Mouse (Mus musculus): ENCODE measurements around the gene Naip6. TPM values are rescaled to one million over a fixed set of nuclear protein-coding genes. Genes with fewer than 3 reads are reported as not detected.

Gene Naip6
- 0.29 and 0.31 TPM in 2 replicates for polyA plus RNA-seq (2012; rRNA removed)

DNA sequence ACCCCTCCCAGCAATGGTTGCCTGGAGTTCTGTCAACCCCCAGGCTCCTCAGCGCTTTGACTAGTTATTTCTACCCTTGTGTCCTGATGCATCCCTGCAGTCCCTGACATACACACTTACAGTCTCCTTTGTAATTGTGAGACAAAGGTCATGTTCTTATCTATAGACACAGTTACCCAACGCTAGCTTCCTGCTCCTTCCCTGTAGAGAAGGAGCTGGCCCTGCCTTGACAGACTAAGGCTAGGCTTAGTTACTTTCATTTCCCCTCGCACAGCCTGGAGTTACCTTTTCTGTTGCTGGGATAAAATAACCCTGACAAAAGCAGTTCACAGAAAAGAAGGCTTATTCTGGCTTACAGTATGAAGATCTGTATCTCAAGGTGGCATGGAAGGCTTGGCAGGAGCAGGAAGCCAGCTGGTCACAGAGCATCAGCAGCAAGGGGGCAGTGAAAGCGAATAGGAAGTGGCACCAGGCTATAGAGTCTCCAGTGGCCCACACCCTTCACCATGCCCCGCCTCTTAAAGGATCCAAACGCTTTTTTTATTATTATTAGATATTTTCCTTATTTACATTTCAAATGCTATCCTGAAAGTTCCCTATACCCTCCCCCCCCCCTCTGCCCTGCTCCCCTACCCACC is at the start of gene Naip6:
Naip6 (minus strand) TSS at position 419 of the 638 bp plus-strand sequence.

DNA sequence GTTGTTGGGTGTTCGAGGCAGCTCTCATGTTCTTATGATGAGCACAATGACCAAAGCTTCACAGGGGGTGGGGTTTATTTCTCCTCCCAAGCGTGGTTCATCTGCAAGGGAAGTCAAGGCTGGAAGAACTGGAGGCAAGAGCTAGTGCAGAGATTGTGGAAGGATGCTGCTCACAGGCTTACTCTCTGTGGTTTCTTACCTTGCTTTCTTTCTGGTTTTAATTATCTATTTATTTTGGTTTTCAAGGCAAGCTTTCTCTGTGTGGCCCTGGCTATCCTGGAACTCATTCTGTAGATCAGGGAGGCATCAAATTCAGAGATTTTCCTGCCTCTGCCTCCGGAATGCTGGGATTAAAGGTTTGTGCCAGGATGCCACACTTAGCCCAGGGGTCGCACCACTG is 71.3 kb downstream of the Naip6 start, which contains the start of gene Naip5:
Naip5 (minus strand) TSS at position 101 of the 400 bp plus-strand sequence.

Other genes starting within 250 kb of the Naip6 start
- gene Bdp1, start 213.6 kb downstream of the Naip6 start, polyA plus RNA-seq (2012; rRNA removed) = 15.6 and 17.1 TPM in 2 replicates
- gene Serf1, start 209.7 kb downstream of the Naip6 start, polyA plus RNA-seq (2012; rRNA removed) = 131 and 202 TPM in 2 replicates
- gene Smn1, start 192.8 kb downstream of the Naip6 start, polyA plus RNA-seq (2012; rRNA removed) = 73.7 and 78.6 TPM in 2 replicates
- 0.42 and 0.46 TPM in 2 replicates for gene Naip2, start 115.6 kb downstream of the Naip6 start, polyA plus RNA-seq (2012; rRNA removed)
- 0.32 and 0.46 TPM in 2 replicates for gene Naip5, start 71.4 kb downstream of the Naip6 start, polyA plus RNA-seq (2012; rRNA removed)
- gene Naip1, start 135.2 kb upstream of the Naip6 start, polyA plus RNA-seq (2012; rRNA removed) = 0.01 and 0.02 TPM in 2 replicates
- gene Gtf2h2, start 174.9 kb upstream of the Naip6 start, polyA plus RNA-seq (2012; rRNA removed) = 80.6 and 96.1 TPM in 2 replicates
- gene Ocln, start 235.0 kb upstream of the Naip6 start, polyA plus RNA-seq (2012; rRNA removed) = 1.5 TPM in 2 replicates